Mouse (Mus musculus) liver, adult (tissue): ENCODE measurements around the gene Sugp1.

Experiments
- GATA4 ChIP-seq: IDR thresholded peaks from 2 replicates; pipeline ENCODE4 v1.6.1; 2014; ENCODE audit warnings: mild to moderate bottlenecking, low read length; ENCODE audit not compliant: insufficient replicate concordance

Gene Sugp1

GRCm38 (mm10) chr8:70087836-70088650, 45.4 kb downstream of the Sugp1 start:
- TF ChIP-seq GATA4, result no peak

GRCm38 (mm10) chr8:70089296-70089960, 46.8 kb downstream of the Sugp1 start:
- no peak for TF ChIP-seq GATA4

GRCm38 (mm10) chr8:70092786-70093185, 50.2 kb downstream of the Sugp1 start:
- TF ChIP-seq GATA4, result no peak

- TF ChIP-seq GATA4, result no peak
Measured at GRCm38 (mm10) chr8:70099276-70099675, 56.7 kb downstream of the Sugp1 start.

- TF ChIP-seq GATA4, result no peak
Measured at GRCm38 (mm10) chr8:70100241-70100640, 57.6 kb downstream of the Sugp1 start.

GRCm38 (mm10) chr8:70104506-70104905, 61.9 kb downstream of the Sugp1 start:
- TF ChIP-seq GATA4, result no peak

- TF ChIP-seq GATA4, result no peak
Measured at GRCm38 (mm10) chr8:70104922-70105321, 62.3 kb downstream of the Sugp1 start.

GRCm38 (mm10) chr8:70110451-70110850, 67.8 kb downstream of the Sugp1 start:
- TF ChIP-seq GATA4, result no peak

- no peak for TF ChIP-seq GATA4
Measured at GRCm38 (mm10) chr8:70111192-70111795, 68.7 kb downstream of the Sugp1 start.

- no peak for TF ChIP-seq GATA4
Measured at GRCm38 (mm10) chr8:70112401-70113016, 69.9 kb downstream of the Sugp1 start.

- TF ChIP-seq GATA4, result no peak
Measured at GRCm38 (mm10) chr8:70114488-70114887, 71.9 kb downstream of the Sugp1 start.

- TF ChIP-seq GATA4, result no peak
Measured at GRCm38 (mm10) chr8:70114892-70115291, 72.3 kb downstream of the Sugp1 start.

GRCm38 (mm10) chr8:70117611-70118010, 75.0 kb downstream of the Sugp1 start:
- no peak for TF ChIP-seq GATA4

- no peak for TF ChIP-seq GATA4
Measured at GRCm38 (mm10) chr8:70118726-70119700, 76.4 kb downstream of the Sugp1 start.
